Mouse (Mus musculus) CH12.LX (cell line): ENCODE data around the gene Mustn1. TPM values are rescaled to one million over a fixed set of nuclear protein-coding genes. Genes with fewer than 3 reads are reported as not detected.

Experiments
- DNase-seq: peaks from one replicate; pipeline ENCODE4 v3.0.0-alpha.2; 2013; ENCODE audit errors: extremely low read depth
- H3K27ac ChIP-seq: 2 replicates; pipeline ENCODE4 v1.5.1; 2012; ENCODE audit warnings: low read depth, mild to moderate bottlenecking, control low read depth, moderate library complexity; ENCODE audit not compliant: insufficient read depth
- H3K27me3 ChIP-seq: replicated peaks from 2 replicates; pipeline ENCODE3; 2012; ENCODE audit warnings: inconsistent platforms
- H3K36me3 ChIP-seq, 2 experiments: replicated peaks in 1 of 2; 2 replicates each; pipeline versions ENCODE3 to v1.6.1; 2012; ENCODE audit warnings: inconsistent platforms in 1 of 2, low read length in 1 of 2, mild to moderate bottlenecking in 1 of 2, mixed read lengths in 1 of 2, moderate library complexity in 1 of 2; ENCODE audit not compliant: control insufficient read depth in 1 of 2, insufficient read depth in 1 of 2
- H3K4me1 ChIP-seq, 2 experiments: 2 replicates each; pipeline ENCODE4 v1.6.1; 2012; ENCODE audit warnings: inconsistent platforms in 1 of 2, moderate library complexity in 1 of 2; ENCODE audit not compliant: insufficient read depth in 2 of 2, control insufficient read depth in 1 of 2
- H3K4me2 ChIP-seq: 2 replicates; pipeline ENCODE4 v1.6.1; 2012; ENCODE audit warnings: low read depth, mild to moderate bottlenecking, control low read depth; ENCODE audit not compliant: poor library complexity, insufficient read depth, severe bottlenecking
- H3K4me3 ChIP-seq, 3 experiments: fragments of 150-350 bp in 1 of 3; sonication (generic) in 1 of 3; replicated peaks in 1 of 3; 2 replicates each; pipeline versions ENCODE3 to v1.5.1; 2011 to 2012; ENCODE audit warnings: low read depth in 2 of 3, low read length in 2 of 3, mild to moderate bottlenecking in 2 of 3, moderate library complexity in 2 of 3, control low read depth in 1 of 3, improper control_type of control experiment in 1 of 3, inconsistent platforms in 1 of 3, mixed read lengths in 1 of 3; ENCODE audit not compliant: poor library complexity in 1 of 3
- H3K79me2 ChIP-seq: replicated peaks from 2 replicates; pipeline ENCODE4 v1.6.1; 2012; ENCODE audit warnings: mild to moderate bottlenecking, moderate library complexity; ENCODE audit not compliant: control insufficient read depth, poor library complexity, insufficient read depth, severe bottlenecking; ENCODE audit errors: extremely low read depth
- H3K9ac ChIP-seq: 2 replicates; pipeline ENCODE4 v1.6.1; 2012; ENCODE audit warnings: low read depth, mild to moderate bottlenecking, control low read depth, moderate library complexity; ENCODE audit not compliant: insufficient read depth
- H3K9me3 ChIP-seq: replicated peaks from 2 replicates; pipeline ENCODE3; 2012; ENCODE audit warnings: low read length, inconsistent platforms, mixed read lengths
- BHLHE40 ChIP-seq: IDR thresholded peaks from 2 replicates; pipeline ENCODE4 v1.6.1; 2011; ENCODE audit warnings: mild to moderate bottlenecking, low read depth, low read length, improper control_type of control experiment
- CTCF ChIP-seq, 2 experiments: IDR thresholded peaks in 1 of 2; conservative IDR thresholded peaks in 1 of 2; 2 replicates each; pipeline ENCODE4 v1.5.1; 2011 to 2012; ENCODE audit warnings: low read depth in 2 of 2, low read length in 2 of 2, improper control_type of control experiment in 1 of 2, inconsistent platforms in 1 of 2, mild to moderate bottlenecking in 1 of 2, moderate library complexity in 1 of 2
- GABPA ChIP-seq: IDR thresholded peaks from 2 replicates; pipeline ENCODE4 v1.6.1; 2012; ENCODE audit warnings: low read depth, low read length, improper control_type of control experiment, inconsistent platforms; ENCODE audit not compliant: insufficient replicate concordance
- HCFC1 ChIP-seq: IDR thresholded peaks from 2 replicates; pipeline ENCODE4 v1.6.1; 2012; ENCODE audit warnings: low read depth, mild to moderate bottlenecking, inconsistent platforms, low read length, improper control_type of control experiment
- IRF4 ChIP-seq: IDR thresholded peaks from 2 replicates; pipeline ENCODE4 v1.6.1; 2014; ENCODE audit warnings: low read depth, mild to moderate bottlenecking, inconsistent platforms, low read length, improper control_type of control experiment
- JUN ChIP-seq: IDR thresholded peaks from 2 replicates; pipeline ENCODE4 v1.6.1; 2011; ENCODE audit warnings: low read depth, mild to moderate bottlenecking, low read length, improper control_type of control experiment, moderate library complexity; ENCODE audit not compliant: insufficient read depth
- JUND ChIP-seq: conservative IDR thresholded peaks from 2 replicates; pipeline ENCODE4 v1.6.1; 2011; ENCODE audit warnings: low read depth, low read length, improper control_type of control experiment
- KAT2A ChIP-seq: IDR thresholded peaks from 2 replicates; pipeline ENCODE4 v1.6.1; 2012; ENCODE audit warnings: low read length, improper control_type of control experiment, inconsistent platforms; ENCODE audit not compliant: insufficient replicate concordance
- MAFK ChIP-seq: IDR thresholded peaks from 2 replicates; pipeline ENCODE4 v1.6.1; 2011; ENCODE audit warnings: low read length, improper control_type of control experiment; ENCODE audit not compliant: insufficient replicate concordance
- MAZ ChIP-seq: IDR thresholded peaks from 2 replicates; pipeline ENCODE4 v1.6.1; 2012; ENCODE audit warnings: low read depth, mild to moderate bottlenecking, inconsistent platforms, low read length, improper control_type of control experiment, moderate library complexity
- PAX5 ChIP-seq: IDR thresholded peaks from 2 replicates; pipeline ENCODE4 v1.6.1; 2012; ENCODE audit warnings: low read length, inconsistent platforms, mixed read lengths
- POLR2AphosphoS2 ChIP-seq: IDR thresholded peaks from 2 replicates; pipeline ENCODE4 v1.6.1; 2011; ENCODE audit warnings: low read depth, low read length, improper control_type of control experiment
- RAD21 ChIP-seq: IDR thresholded peaks from 2 replicates; pipeline ENCODE4 v1.6.1; 2011; ENCODE audit warnings: low read depth, mild to moderate bottlenecking, low read length, improper control_type of control experiment, moderate library complexity
- RCOR1 ChIP-seq: conservative IDR thresholded peaks from 2 replicates; pipeline ENCODE4 v1.6.1; 2012; ENCODE audit warnings: low read depth, mild to moderate bottlenecking, inconsistent platforms, low read length, improper control_type of control experiment
- SIN3A ChIP-seq: IDR thresholded peaks from 2 replicates; pipeline ENCODE4 v1.6.1; 2012; ENCODE audit warnings: low read length, improper control_type of control experiment, inconsistent platforms
- UBTF ChIP-seq: IDR thresholded peaks from 2 replicates; pipeline ENCODE4 v1.6.1; 2012; ENCODE audit warnings: low read depth, mild to moderate bottlenecking, inconsistent platforms, low read length, improper control_type of control experiment, moderate library complexity
- USF2 ChIP-seq: conservative IDR thresholded peaks from 2 replicates; pipeline ENCODE4 v1.6.1; 2011; ENCODE audit warnings: low read depth, low read length, improper control_type of control experiment
- ZMIZ1 ChIP-seq: IDR thresholded peaks from 2 replicates; pipeline ENCODE4 v1.6.1; 2012; ENCODE audit warnings: low read depth, mild to moderate bottlenecking, inconsistent platforms, low read length, improper control_type of control experiment
- ZNF384 ChIP-seq: IDR thresholded peaks from 2 replicates; pipeline ENCODE4 v1.6.1; 2012; ENCODE audit warnings: low read depth, low read length, improper control_type of control experiment, inconsistent platforms
- dilution Hi-C: fragments of 300-500 bp; cut with MboI; formaldehyde crosslinking; loops from 2 replicates; pipeline ENCODE4 v1.14.3; 2020; ENCODE audit warnings: low sequenced_read_pairs; ENCODE audit not compliant: extremely low pct_unique_long_range_greater_than_20kb, extremely low pct_ligation_motif_present
- in situ Hi-C: fragments of 300-500 bp; cut with MboI; formaldehyde crosslinking; loops from 3 replicates; pipeline ENCODE4 v1.14.3; 2019; ENCODE audit warnings: low sequenced_read_pairs, low pct_ligation_motif_present, low pct_unique_long_range_greater_than_20kb, mixed read lengths
- polyA plus RNA-seq: library from polyadenylated mRNA; unstranded; fragments of >175 nt; gene quantifications from 2 replicates; pipeline ENCODE4 v1.2.1, GENCODE M21; 2012; ENCODE audit warnings: low read depth; ENCODE audit not compliant: insufficient read length
- total RNA-seq, 2 experiments: library from RNA; depleted of rRNA; stranded (reverse); fragments of 300-350 nt in 1 of 2; fragments of >200 nt in 1 of 2; gene quantifications; 2 replicates each; pipeline ENCODE4 v1.2.3; 2012 to 2014

Mustn1 gene
- total and polyA plus RNA-seq, 3 experiments, result 0.19 to 0.44 (median 0.30) TPM

- DNase-seq, result no peak
- Histone ChIP-seq H3K79me2 (no peaks in the 10 kb centered on the region), H3K9me3 (no peaks in the 10 kb centered on the region), H3K9ac (no peak overlapping the region), H3K27me3 (no peaks in the 10 kb centered on the region), H3K4me2 (no peak overlapping the region), H3K27ac (no peak overlapping the region), H3K4me3 (no peak overlapping the region), H3K36me3 (peaks cover 34 to 88% of the 10 kb centered on the region in 2 experiments), H3K4me1 (peaks cover 0 to 3% of the 10 kb centered on the region in 2 experiments; a peak in 2 of 4 replicates)
- in situ Hi-C loops (no loop called here), dilution Hi-C loops (no loop called here)
- TF ChIP-seq BHLHE40 (no peak), POLR2AphosphoS2 (no peak), USF2 (no peak)
Observed at GRCm38 (mm10) chr14:30876451-30876850, 2.5 kb upstream of the Mustn1 start.

- H3K27ac ChIP-seq, result no peak overlapping the region
- dilution Hi-C loops, result no loop called here
- no peak for DNase-seq
- no peaks in the 10 kb centered on the region for H3K27me3 ChIP-seq
- H3K4me1 ChIP-seq, result peaks cover 0 to 3% of the 10 kb centered on the region in 2 experiments; a peak in 2 of 4 replicates
- H3K9me3 ChIP-seq, result no peaks in the 10 kb centered on the region
- no peak for TF ChIP-seq USF2
- TF ChIP-seq JUND, result no peak
- TF ChIP-seq UBTF, result no peak
- no peak for TF ChIP-seq RAD21
- no peak for TF ChIP-seq MAZ
- no peak for TF ChIP-seq HCFC1
- no peak for TF ChIP-seq GABPA
- no peak for TF ChIP-seq ZMIZ1
- TF ChIP-seq IRF4, result no peak
- TF ChIP-seq CTCF (conservative IDR thresholded peaks at IDR 0.05 in 1 of 2, IDR thresholded peaks at IDR 0.05 in 1 of 2; ENCODE audit: low read depth in 2 of 2, low read length in 2 of 2), result no peak
- in situ Hi-C loops, result no loop called here
- H3K4me2 ChIP-seq, result no peak overlapping the region
- H3K79me2 ChIP-seq, result no peaks in the 10 kb centered on the region
- no peak overlapping the region for H3K4me3 ChIP-seq
- no peak overlapping the region for H3K9ac ChIP-seq
- H3K36me3 ChIP-seq, result peaks cover 30 to 82% of the 10 kb centered on the region in 2 experiments
Observed at GRCm38 (mm10) chr14:30877827-30878226, 1.2 kb upstream of the Mustn1 start.

- Histone ChIP-seq H3K27ac (no peak overlapping the region), H3K9me3 (no peaks in the 10 kb centered on the region), H3K36me3 (peaks cover 12 to 64% of the 10 kb centered on the region in 2 experiments), H3K4me1 (peaks cover 0 to 3% of the 10 kb centered on the region in 2 experiments; a peak in 2 of 4 replicates), H3K4me2 (no peak overlapping the region), H3K27me3 (no peaks in the 10 kb centered on the region), H3K79me2 (no peaks in the 10 kb centered on the region), H3K4me3 (no peak overlapping the region)
- in situ Hi-C loops (no loop called here), dilution Hi-C loops (no loop called here)
- no peak for DNase-seq
- TF ChIP-seq MAFK, result no peak
- TF ChIP-seq RAD21, result no peak
- TF ChIP-seq POLR2AphosphoS2, result no peak
- TF ChIP-seq GABPA, result no peak
- no peak for TF ChIP-seq PAX5
- no peak for TF ChIP-seq RCOR1
- TF ChIP-seq ZNF384, result no peak
- no peak for TF ChIP-seq JUND
- TF ChIP-seq JUN, result no peak
- no peak for TF ChIP-seq USF2
- no peak for TF ChIP-seq KAT2A
- TF ChIP-seq SIN3A, result no peak
- TF ChIP-seq, all 38 proteins: peak for 0
- no peak overlapping the region for H3K9ac ChIP-seq
Observed at GRCm38 (mm10) chr14:30879794-30880193, 794 bp downstream of the Mustn1 start.
